Mouse (Mus musculus) thymus, postnatal 0 days (tissue): Measurements from ENCODE around the gene Apoo. TPM values are rescaled to one million over a fixed set of nuclear protein-coding genes. Genes with fewer than 3 reads are reported as not detected.
"Not testable (repeated sequence)": the region's sequence is repeated elsewhere in the genome, so short reads cannot be mapped to it uniquely, and the experiment has no call there.

Experiments
- DNase-seq: peaks from one replicate; pipeline ENCODE4 v3.0.0-alpha.2; 2015; ENCODE audit warnings: low spot score
- polyA plus RNA-seq: library from polyadenylated mRNA; unstranded; fragments of >200 nt; fragmentation: Nextera tagmentation; extraction: Ambion mirVana; gene quantifications from 2 replicates; pipeline ENCODE4 v1.2.1, GENCODE M21; 2015

The Apoo gene
- polyA plus RNA-seq = 75.8 and 79.1 TPM in 2 replicates

GRCm38 (mm10) chrX:94366670-94367241 lies at the start of gene Apoo, which contains the start of gene Fam90a1b:
Apoo (plus strand) TSS chrX:94367117.
Fam90a1b (minus strand) TSS chrX:94366777.
- peak; percentile 94 for DNase-seq

DNA sequence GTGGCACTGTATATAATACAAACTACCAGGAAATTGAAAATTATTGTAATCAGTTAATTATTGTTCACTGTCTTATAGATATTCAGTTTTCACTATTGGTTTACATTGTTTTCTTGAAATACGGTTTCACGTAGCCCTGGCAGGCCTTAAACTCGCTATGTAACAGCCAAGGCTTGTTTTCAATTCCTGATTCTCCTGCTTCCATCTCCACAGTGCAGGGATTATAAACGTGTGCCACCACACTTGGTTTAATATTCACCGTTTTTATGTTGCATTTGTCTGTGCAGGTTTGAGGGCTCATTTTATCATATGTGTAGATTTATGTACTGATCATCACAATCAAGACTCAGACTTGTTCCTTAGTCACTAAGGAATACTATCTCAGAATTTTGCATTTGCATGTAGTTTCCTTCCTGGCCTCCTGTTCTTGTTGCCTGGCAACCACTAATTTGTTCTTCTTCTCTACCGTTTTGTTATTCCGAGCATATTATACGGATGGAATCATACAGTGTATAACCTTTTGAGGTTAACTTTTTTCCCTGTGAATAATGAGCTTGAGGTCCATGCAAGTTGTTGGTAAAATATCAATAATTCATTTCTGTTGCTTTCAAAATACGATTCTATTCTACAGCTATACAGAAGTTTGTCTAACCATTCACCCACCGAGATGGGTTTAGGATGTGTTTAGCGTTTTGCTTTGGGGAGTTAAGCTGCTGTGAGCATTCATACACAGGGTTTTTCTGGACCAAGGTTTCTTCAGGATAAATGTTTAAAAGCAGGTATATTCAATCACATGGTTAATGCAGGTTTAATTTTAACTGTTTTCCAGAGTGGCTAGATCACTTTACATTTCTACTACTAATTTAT lies 45.6 kb upstream of the Apoo start:
- no peak for DNase-seq

- DNase-seq = not testable (repeated sequence)
Measured at GRCm38 (mm10) chrX:94343638-94344037, 23.3 kb upstream of the Apoo start.

GRCm38 (mm10) chrX:94365381-94365925 lies 1.5 kb upstream of the Apoo start:
- DNase-seq = peak; percentile 3

DNA sequence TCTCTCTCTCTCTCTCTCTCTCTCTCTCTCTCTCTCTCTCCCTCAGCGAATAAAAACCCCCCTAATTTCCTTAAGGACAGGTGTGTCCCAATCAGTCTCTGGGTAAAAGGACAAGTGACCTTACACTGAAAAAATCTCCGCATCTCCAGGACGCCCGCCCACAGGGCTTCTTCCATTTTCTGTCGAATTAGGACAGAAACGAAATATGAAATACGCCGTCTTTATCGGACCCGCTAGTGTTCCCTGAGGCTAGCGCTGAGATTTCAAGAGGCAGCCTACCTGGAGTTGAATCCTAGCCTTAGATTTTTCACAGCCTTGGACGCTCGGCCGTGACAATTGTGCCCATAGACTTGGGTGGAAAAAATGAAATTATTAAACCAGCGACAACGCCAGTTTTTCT lies 888 bp upstream of the Apoo start:
- DNase-seq = peak; percentile 2

GRCm38 (mm10) chrX:94367248-94367647 lies 331 bp downstream of the Apoo start:
- no peak for DNase-seq

DNA sequence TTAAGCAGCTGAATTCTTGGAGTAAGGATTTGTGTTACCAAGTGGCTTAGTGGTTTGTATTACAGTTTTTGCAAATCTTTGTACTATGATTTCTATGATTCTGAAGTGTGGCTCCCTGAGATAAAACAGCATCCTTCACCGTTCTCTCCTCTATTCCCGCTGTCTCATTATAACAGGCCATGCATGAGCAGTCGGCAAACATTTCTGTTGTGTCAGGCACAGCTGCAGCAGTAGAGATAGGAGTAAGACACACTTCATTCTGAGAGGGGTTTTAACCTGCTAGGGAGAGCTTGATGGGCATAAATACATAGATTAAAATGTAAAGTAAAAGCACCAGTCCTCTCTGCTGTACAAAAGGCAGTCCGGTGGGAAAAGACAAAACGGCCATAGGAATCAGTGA lies 11.8 kb downstream of the Apoo start:
- DNase-seq = no peak

DNA sequence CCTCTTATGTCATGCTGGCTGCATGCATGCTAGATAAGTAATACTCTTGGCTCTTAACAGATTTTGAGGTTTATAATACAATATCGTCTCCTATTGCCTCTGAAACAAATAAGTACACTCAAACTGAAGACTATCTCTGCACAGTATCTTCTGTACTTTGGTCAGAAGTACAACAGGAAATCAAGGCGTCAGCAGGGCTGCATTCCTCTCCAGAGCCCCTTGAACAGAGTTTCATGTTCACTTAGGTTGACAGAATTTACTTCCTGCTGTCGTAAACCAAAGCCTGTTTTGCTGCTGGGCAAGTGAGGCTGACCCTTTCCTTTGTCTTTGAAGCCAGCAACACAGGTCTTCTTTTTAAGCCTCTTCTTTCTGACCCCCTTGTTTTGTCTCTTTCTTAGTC lies 42.1 kb downstream of the Apoo start:
- DNase-seq = no peak

- DNase-seq = no peak
Measured at GRCm38 (mm10) chrX:94420210-94420609, 53.3 kb downstream of the Apoo start.

DNA sequence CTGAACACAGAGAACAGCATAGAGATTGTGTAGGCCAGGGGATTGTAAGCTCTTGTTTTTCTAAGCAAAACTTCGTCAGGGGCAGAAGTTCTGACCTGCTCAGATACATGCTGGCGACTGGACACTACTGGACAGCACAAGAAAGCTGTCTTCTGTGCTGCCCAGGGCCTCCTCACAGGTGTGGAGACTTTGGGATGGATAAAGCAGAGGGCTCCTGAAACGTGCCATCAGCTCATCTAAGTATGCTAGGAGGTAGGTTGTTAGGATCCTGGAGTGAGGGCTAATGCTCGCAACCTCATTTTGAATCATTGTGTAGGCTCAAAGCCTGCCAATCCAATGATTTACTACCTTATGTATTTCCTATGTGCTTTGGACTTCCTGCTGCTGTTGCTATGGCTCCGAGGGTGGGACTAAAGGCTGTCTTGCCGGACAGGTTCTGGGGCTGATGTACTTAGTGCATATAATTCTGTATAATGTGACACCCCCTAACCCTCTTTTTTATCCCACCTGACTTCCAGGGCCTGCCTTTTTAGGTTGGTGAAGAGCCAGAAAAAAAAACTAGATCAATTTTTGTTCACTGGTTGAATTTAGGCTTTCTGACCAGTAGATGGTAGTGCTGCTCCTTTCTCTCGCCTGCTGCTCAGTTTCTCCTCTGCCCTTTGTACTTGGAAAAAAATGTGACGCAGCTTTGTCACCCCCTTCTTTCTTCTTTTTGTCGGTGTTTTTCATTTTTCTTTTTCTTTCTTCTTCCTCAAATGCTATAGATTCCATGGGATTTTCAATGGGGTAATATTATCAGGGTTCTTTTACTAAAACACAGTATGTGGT lies 64.8 kb downstream of the Apoo start:
- peak; percentile 15 for DNase-seq

DNA sequence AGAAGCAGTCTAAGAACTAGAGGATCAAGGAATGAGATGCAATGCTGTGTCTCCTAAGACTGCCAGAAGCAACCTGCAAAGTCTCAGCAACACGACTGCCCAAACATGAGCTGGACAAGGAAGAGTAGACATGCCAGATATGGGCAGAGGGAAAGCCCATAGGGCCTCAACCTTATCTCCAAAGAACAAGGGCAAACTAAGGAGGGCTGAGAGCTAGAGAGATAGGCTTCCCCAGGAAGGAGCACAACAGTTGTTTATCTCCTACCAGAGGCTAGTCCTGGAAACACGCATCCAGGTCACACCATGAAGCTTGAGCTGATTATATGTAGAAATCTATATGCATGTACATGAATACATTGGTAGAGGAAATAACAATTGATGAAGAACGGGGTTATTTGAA lies 78.5 kb downstream of the Apoo start:
- not testable (repeated sequence) for DNase-seq

GRCm38 (mm10) chrX:94446021-94446420 lies 79.1 kb downstream of the Apoo start:
- not testable (repeated sequence) for DNase-seq

DNA sequence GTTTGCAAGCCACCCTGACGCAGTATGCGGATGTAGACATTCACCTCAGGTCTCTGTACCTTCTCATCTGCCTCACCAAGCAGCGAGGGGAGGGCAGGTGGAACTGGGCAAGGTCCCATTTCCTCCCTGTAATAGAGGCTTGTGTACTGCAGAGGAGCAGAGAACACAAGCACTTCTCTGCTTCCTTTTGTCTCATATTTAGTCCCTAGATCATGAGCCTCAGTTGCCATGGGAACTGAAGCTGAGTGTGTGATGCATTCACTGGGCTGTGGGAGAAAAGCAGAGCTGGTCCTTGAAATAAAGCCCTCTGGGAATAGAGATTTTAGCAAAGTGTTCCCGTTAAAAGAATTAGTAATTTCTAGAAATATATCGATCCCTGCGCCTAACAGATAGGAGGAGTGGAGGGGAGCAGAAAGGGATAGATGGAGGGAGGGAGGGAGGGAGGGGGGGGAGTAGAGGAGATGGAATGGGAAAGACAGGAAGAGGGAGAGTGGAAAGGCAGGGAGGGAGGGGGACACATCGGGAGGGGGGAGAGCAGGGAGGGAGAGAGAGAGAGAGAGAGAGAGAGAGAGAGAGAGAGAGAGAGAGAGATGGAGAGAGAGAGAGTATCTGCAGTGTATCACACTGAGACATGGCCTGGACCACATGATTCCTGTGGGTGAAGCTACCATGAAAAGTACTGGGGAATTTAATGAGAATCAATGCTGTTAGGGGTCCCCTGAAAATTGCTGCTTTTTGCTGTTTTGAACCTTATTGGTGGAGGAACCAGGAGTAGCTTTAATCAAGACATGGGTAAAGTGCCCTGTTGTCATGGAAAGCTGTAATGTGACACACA lies 83.3 kb downstream of the Apoo start:
- not testable (repeated sequence) for DNase-seq

- no peak for DNase-seq
Measured at GRCm38 (mm10) chrX:94459346-94459745, 92.4 kb downstream of the Apoo start.

DNA sequence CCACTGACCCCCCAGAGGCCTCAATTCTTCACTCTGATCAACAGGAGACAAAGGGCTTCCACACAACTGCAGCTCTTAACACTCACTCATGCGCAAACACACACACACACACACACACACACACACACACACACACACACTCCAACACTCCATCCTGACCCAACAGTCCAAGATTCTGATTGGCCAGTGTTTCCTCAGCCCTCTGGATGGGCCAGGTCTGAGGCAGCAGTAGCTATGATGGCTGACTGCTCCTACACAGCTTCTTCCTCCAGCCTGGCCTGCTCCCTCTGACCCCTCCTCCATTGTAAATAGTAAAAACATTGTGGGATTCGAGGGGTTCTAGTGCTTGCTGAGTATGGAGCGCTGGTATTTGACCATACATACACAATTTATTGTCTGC lies 94.6 kb downstream of the Apoo start:
- DNase-seq = not testable (repeated sequence)

GRCm38 (mm10) chrX:94462604-94463429 lies 95.9 kb downstream of the Apoo start:
- DNase-seq = not testable (repeated sequence)
